Mouse (Mus musculus) brown adipose tissue, adult 24 weeks (tissue): ENCODE data around the gene Cdc37l1. TPM values are rescaled to one million over a fixed set of nuclear protein-coding genes. Genes with fewer than 3 reads are reported as not detected.
"Not testable (repeated sequence)": the region's sequence is repeated elsewhere in the genome, so short reads cannot be mapped to it uniquely, and the experiment has no call there.

Experiments
- H3K27ac ChIP-seq: fragments of 200-500 bp; replicated peaks from 2 replicates; pipeline ENCODE4 v1.5.1; 2012; ENCODE audit warnings: low read depth, mild to moderate bottlenecking, low read length
- H3K4me1 ChIP-seq: fragments of 200-500 bp; 2 replicates; pipeline ENCODE4 v1.6.1; 2012; ENCODE audit warnings: low read length, mixed read lengths; ENCODE audit not compliant: control insufficient read depth, insufficient read depth, insufficient read length
- H3K4me3 ChIP-seq: fragments of 200-500 bp; 2 replicates; pipeline ENCODE4 v1.5.1; 2012; ENCODE audit warnings: low read depth, mild to moderate bottlenecking, low read length, moderate library complexity; ENCODE audit not compliant: insufficient read depth
- polyA plus RNA-seq: library from polyadenylated mRNA; stranded (reverse); fragments of >200 nt; gene quantifications from 2 replicates; pipeline ENCODE4 v1.2.4, GENCODE M21; 2012; ENCODE audit not compliant: missing spikeins, insufficient read depth, insufficient read length

Gene Cdc37l1
- polyA plus RNA-seq, 1 experiment, result 28.3 TPM

GRCm38 (mm10) chr19:28990590-28991221, 554 bp downstream of the Cdc37l1 start:
- Histone ChIP-seq H3K4me1 (no peaks in the 10 kb centered on the region), H3K4me3 (peak overlapping the region; percentile 90), H3K27ac (peak overlapping the region; percentile 76)

- Histone ChIP-seq H3K27ac (peak overlapping the region; percentile 76; the same call in 1 of the 2 replicates), H3K4me3 (peak overlapping the region; percentile 90), H3K4me1 (no peaks in the 10 kb centered on the region)
These were observed 1.2 kb downstream of the Cdc37l1 start for GRCm38 (mm10) chr19:28991391-28991790.

GRCm38 (mm10) chr19:28994870-28995269, 4.7 kb downstream of the Cdc37l1 start:
- H3K4me1 ChIP-seq, result no peaks in the 10 kb centered on the region
- no peak overlapping the region for H3K27ac ChIP-seq
- no peak overlapping the region for H3K4me3 ChIP-seq

GRCm38 (mm10) chr19:28995366-28995765, 5.2 kb downstream of the Cdc37l1 start:
- no peaks in the 10 kb centered on the region for H3K4me1 ChIP-seq
- H3K27ac ChIP-seq, result no peak overlapping the region
- H3K4me3 ChIP-seq, result no peak overlapping the region

GRCm38 (mm10) chr19:28997976-28998630, 8.0 kb downstream of the Cdc37l1 start:
- Histone ChIP-seq H3K4me3 (no peak overlapping the region), H3K4me1 (no peaks in the 10 kb centered on the region), H3K27ac (no peak overlapping the region)

- H3K4me1 ChIP-seq, H3K4me3 ChIP-seq, H3K27ac ChIP-seq: not testable (repeated sequence)
These were observed 10.2 kb downstream of the Cdc37l1 start for GRCm38 (mm10) chr19:29000321-29000720.

GRCm38 (mm10) chr19:29008069-29008706, 18.0 kb downstream of the Cdc37l1 start:
- Histone ChIP-seq H3K27ac (no peak overlapping the region), H3K4me1 (no peaks in the 10 kb centered on the region), H3K4me3 (no peak overlapping the region)

- H3K4me1 ChIP-seq, result no peaks in the 10 kb centered on the region
These were observed 18.9 kb downstream of the Cdc37l1 start for GRCm38 (mm10) chr19:29009046-29009445.

GRCm38 (mm10) chr19:29011355-29011990, 21.3 kb downstream of the Cdc37l1 start:
- no peak overlapping the region for H3K4me3 ChIP-seq
- H3K4me1 ChIP-seq, result peaks cover 2% of the 10 kb centered on the region
- no peak overlapping the region for H3K27ac ChIP-seq

More at GRCm38 (mm10) chr19:29009046-29009445, 18.9 kb downstream of the Cdc37l1 start:
- H3K4me3 ChIP-seq, result no peak overlapping the region
- no peak overlapping the region for H3K27ac ChIP-seq

GRCm38 (mm10) chr19:29014466-29015055, 24.4 kb downstream of the Cdc37l1 start:
- Histone ChIP-seq H3K4me1 (peaks cover 2% of the 10 kb centered on the region), H3K27ac (peak overlapping the region; percentile 17; the same call in 1 of the 2 replicates), H3K4me3 (no peak overlapping the region)

GRCm38 (mm10) chr19:29015410-29016203, 25.5 kb downstream of the Cdc37l1 start:
- no peak overlapping the region for H3K27ac ChIP-seq
- H3K4me1 ChIP-seq, result peaks cover 2% of the 10 kb centered on the region
- no peak overlapping the region for H3K4me3 ChIP-seq

GRCm38 (mm10) chr19:29016204-29016765, 26.1 kb downstream of the Cdc37l1 start:
- Histone ChIP-seq H3K4me1 (peaks cover 2% of the 10 kb centered on the region), H3K4me3 (no peak overlapping the region), H3K27ac (no peak overlapping the region)

GRCm38 (mm10) chr19:29016786-29017185, 26.6 kb downstream of the Cdc37l1 start:
- Histone ChIP-seq H3K27ac (no peak overlapping the region), H3K4me1 (peaks cover 2% of the 10 kb centered on the region), H3K4me3 (no peak overlapping the region)

- Histone ChIP-seq H3K27ac (no peak overlapping the region), H3K4me1 (peaks cover 2% of the 10 kb centered on the region), H3K4me3 (no peak overlapping the region)
These were observed 29.5 kb downstream of the Cdc37l1 start for GRCm38 (mm10) chr19:29019647-29020046.
